Mouse (Mus musculus) lung, embryonic 14.5 days (tissue): ENCODE results near the gene Pgm3. TPM values are rescaled to one million over a fixed set of nuclear protein-coding genes. Genes with fewer than 3 reads are reported as not detected.

Source experiments
- ATAC-seq: fragments of 200-750 bp; cut with Nextera tagmentation; 2 replicates; pipeline ENCODE4 v1.8.0; 2017; ENCODE audit warnings: mild to moderate bottlenecking, moderate TSS enrichment, moderate library complexity; ENCODE audit not compliant: insufficient read depth
- DNase-seq: peaks from one replicate; pipeline ENCODE4 v3.0.0-alpha.2; 2015
- H3K27ac ChIP-seq: fragments of 300-500 bp; sonication (generic); 2 replicates; pipeline ENCODE4 v1.5.1; 2014; ENCODE audit warnings: low read depth, mild to moderate bottlenecking, moderate library complexity
- H3K27me3 ChIP-seq: fragments of 300-500 bp; sonication (generic); 2 replicates; pipeline ENCODE4 v1.6.1; 2014; ENCODE audit warnings: low read length, control low read depth; ENCODE audit not compliant: insufficient read depth
- H3K36me3 ChIP-seq: fragments of 300-500 bp; sonication (generic); 2 replicates; pipeline ENCODE4 v1.6.1; 2014; ENCODE audit warnings: control low read depth; ENCODE audit not compliant: insufficient read depth
- H3K4me1 ChIP-seq: fragments of 300-500 bp; sonication (generic); 2 replicates; pipeline ENCODE4 v1.6.1; 2014; ENCODE audit warnings: antibody characterized with exemption, control low read depth; ENCODE audit not compliant: insufficient read depth
- H3K4me2 ChIP-seq: fragments of 300-500 bp; sonication (generic); 2 replicates; pipeline ENCODE4 v1.6.1; 2014; ENCODE audit warnings: mild to moderate bottlenecking
- H3K4me3 ChIP-seq: fragments of 300-500 bp; sonication (generic); 2 replicates; pipeline ENCODE4 v1.5.1; 2014; ENCODE audit warnings: low read depth, low read length
- H3K9ac ChIP-seq: fragments of 300-500 bp; sonication (generic); 2 replicates; pipeline ENCODE4 v1.6.1; 2014
- H3K9me3 ChIP-seq: fragments of 300-500 bp; sonication (generic); 2 replicates; pipeline ENCODE4 v1.6.1; 2016; ENCODE audit warnings: low read depth, low read length, control low read depth
- CTCF ChIP-seq: IDR thresholded peaks from 2 replicates; pipeline ENCODE4 v1.5.1; 2016; ENCODE audit warnings: antibody characterized with exemption, low read depth
- WGBS: fragments of 180-500 bp; shearing (Covaris S2); extraction: QIAGEN DNeasy Blood & Tissue Kit; methylation state at CpG from one replicate; pipeline ENCODE4 v1.1.7; 2014; 5-methylcytosine and 5-hydroxymethylcytosine counted together
- polyA plus RNA-seq: library from polyadenylated mRNA; unstranded; fragments of >200 nt; fragmentation: Nextera tagmentation; extraction: Ambion mirVana; gene quantifications from 2 replicates; pipeline ENCODE4 v1.2.1, GENCODE M21; 2014

The Pgm3 gene
- polyA plus RNA-seq = 35.1 and 37.7 TPM in 2 replicates

DNA sequence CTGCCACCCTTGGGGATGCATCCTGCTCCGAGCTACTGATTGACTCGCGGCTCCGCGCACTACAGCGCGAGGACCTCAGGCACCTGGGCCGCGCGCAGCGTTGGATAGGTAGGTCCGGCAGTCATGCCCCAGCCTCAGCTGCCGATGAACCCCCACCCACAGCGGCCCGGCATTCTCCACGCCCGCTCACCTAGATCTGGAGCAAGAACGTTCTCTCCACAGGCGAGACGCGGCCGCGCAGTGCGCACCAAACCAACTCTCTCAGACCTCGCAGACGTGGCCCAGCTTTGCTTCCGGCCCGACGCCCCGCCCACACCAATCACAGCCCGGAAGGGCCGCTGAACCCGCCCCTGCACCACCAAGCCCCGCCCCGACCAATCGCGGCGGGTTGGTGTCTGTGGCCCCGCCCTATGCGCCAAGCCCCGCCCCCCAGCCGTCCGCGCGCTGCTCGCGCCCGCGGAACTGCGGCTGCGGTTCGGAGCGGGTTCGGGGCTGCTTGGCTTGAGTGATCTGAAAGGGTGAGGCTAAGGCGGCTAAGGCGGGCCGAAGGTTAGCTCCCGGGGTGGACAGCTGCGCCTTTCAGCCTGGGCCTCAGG is at the start of gene Pgm3, which contains the start of gene Rwdd2a:
TSS of gene Pgm3 (minus strand) at position 303 of the 596 bp plus-strand sequence.
TSS of gene Rwdd2a (plus strand) at position 452 of the 596 bp plus-strand sequence.
- H3K4me2 ChIP-seq = peak within 1 kb of the TSS; percentile 97
- peak within 1 kb of the TSS; percentile 71 for H3K4me3 ChIP-seq
- WGBS = under 1% methylated on average over 59 of the region's 59 CpGs
- peak within 1 kb of the TSS; percentile 79 for H3K27ac ChIP-seq
- no peaks in the 10 kb centered on the region for H3K9me3 ChIP-seq
- TF ChIP-seq CTCF = no peak
- peaks cover 23% of the 10 kb centered on the region for H3K36me3 ChIP-seq
- peak; percentile 97 for DNase-seq
- H3K4me1 ChIP-seq = 0 out of 2 replicates have a peak, but pooled peaks cover 3% of the 10 kb centered on the region
- no peaks in the 10 kb centered on the region for H3K27me3 ChIP-seq
- peak; percentile 98 for ATAC-seq
- H3K9ac ChIP-seq = peak within 1 kb of the TSS; percentile 68

DNA sequence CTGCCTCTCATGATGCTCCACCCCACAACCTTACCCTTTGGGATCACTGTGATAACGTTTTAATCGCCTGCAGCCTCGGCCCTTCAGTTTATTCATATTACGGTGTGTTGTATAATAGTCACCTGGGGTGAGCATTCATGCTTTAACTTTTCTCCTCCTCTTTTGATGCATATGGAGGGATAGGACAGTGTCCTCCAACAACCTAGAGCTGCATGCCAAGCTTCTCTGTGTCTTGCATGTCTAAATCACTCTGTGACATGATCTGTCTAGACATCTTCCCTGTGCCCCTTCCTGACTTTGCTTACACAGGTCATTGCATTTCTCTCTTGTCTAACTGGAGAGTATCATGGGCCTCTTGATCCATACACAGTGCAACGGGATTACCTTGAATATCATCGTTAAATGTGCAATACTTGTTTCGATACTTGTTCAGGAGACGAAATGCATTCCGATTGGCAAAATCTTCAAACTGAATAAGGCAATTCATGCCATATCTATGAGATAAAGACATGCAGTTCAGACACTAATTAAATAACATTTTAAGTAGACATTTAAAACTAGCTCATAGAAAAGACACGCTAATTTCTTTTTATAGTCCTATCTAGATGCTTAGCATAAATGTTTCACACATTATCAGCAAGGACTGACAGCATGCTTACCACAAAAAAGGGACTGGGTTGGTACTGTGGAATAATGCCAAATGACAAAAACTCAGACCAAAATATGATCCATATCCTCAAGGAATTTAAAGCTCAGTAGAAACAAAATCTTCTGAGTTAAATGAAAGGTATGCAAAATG is 47.9 kb upstream of the Pgm3 start:
- 76% methylated on average over 10 of the region's 10 CpGs for WGBS
- H3K9ac ChIP-seq = no peak overlapping the region
- DNase-seq (no peak), ATAC-seq (no peak)
- TF ChIP-seq CTCF = no peak
- H3K36me3 ChIP-seq = no peaks in the 10 kb centered on the region
- no peak overlapping the region for H3K4me3 ChIP-seq
- no peak overlapping the region for H3K4me2 ChIP-seq
- no peak overlapping the region for H3K27ac ChIP-seq
- no peaks in the 10 kb centered on the region for H3K4me1 ChIP-seq
- H3K27me3 ChIP-seq = no peaks in the 10 kb centered on the region
- no peaks in the 10 kb centered on the region for H3K9me3 ChIP-seq

- Histone ChIP-seq H3K4me3 (no peak overlapping the region), H3K36me3 (no peaks in the 10 kb centered on the region), H3K27ac (no peak overlapping the region; the same call in 1 of the 2 replicates), H3K9me3 (no peaks in the 10 kb centered on the region), H3K9ac (no peak overlapping the region), H3K4me1 (no peaks in the 10 kb centered on the region), H3K4me2 (no peak overlapping the region), H3K27me3 (no peaks in the 10 kb centered on the region)
- no peak for TF ChIP-seq CTCF
- ATAC-seq (peak; percentile 58; the same call in 1 of the 2 replicates), DNase-seq (no peak)
- 46% methylated on average over 7 of the region's 7 CpGs for WGBS
Measured at GRCm38 (mm10) chr9:86617837-86618492, 46.3 kb upstream of the Pgm3 start.

- Histone ChIP-seq H3K9ac (no peak overlapping the region), H3K4me1 (no peaks in the 10 kb centered on the region), H3K9me3 (no peaks in the 10 kb centered on the region), H3K36me3 (peaks cover 7% of the 10 kb centered on the region; the same call in 1 of the 2 replicates), H3K27ac (no peak overlapping the region), H3K4me2 (no peak overlapping the region), H3K4me3 (no peak overlapping the region), H3K27me3 (no peaks in the 10 kb centered on the region)
- 73% methylated on average over 1 of the region's 1 CpGs for WGBS
- DNase-seq (no peak), ATAC-seq (no peak)
- TF ChIP-seq CTCF = no peak
Measured at GRCm38 (mm10) chr9:86615765-86616164, 44.1 kb upstream of the Pgm3 start.

- Histone ChIP-seq H3K4me1 (no peaks in the 10 kb centered on the region), H3K27me3 (no peaks in the 10 kb centered on the region), H3K36me3 (peaks cover 7% of the 10 kb centered on the region; the same call in 1 of the 2 replicates), H3K4me3 (no peak overlapping the region), H3K27ac (no peak overlapping the region), H3K4me2 (no peak overlapping the region), H3K9me3 (no peaks in the 10 kb centered on the region), H3K9ac (no peak overlapping the region)
- DNase-seq = no peak
- TF ChIP-seq CTCF = no peak
- 90% methylated on average over 4 of the region's 4 CpGs for WGBS
- ATAC-seq = no peak
Measured at GRCm38 (mm10) chr9:86612091-86612490, 40.4 kb upstream of the Pgm3 start.

- Histone ChIP-seq H3K27me3 (no peaks in the 10 kb centered on the region), H3K9ac (no peak overlapping the region), H3K36me3 (no peaks in the 10 kb centered on the region), H3K4me3 (no peak overlapping the region), H3K4me2 (no peak overlapping the region), H3K9me3 (no peaks in the 10 kb centered on the region), H3K4me1 (peaks cover 11% of the 10 kb centered on the region), H3K27ac (peak overlapping the region; percentile 74; the same call in 1 of the 2 replicates)
- ATAC-seq (peak; percentile 92), DNase-seq (peak; percentile 95)
- TF ChIP-seq CTCF = no peak
- WGBS = 42% methylated on average over 6 of the region's 6 CpGs
Measured at GRCm38 (mm10) chr9:86605776-86606175, 34.1 kb upstream of the Pgm3 start.
